Mouse (Mus musculus): ENCODE measurements at regions not wholly inside any gene's neighbourhood (a gene's known extent, or its start where the extent isn't known, plus 50 kb on each side); places are given as distances from the start of the nearest gene placed in this dataset.

GRCm38 (mm10) chr12:6211266-6211665, 835.8 kb upstream of the Klhl29 start:
- DNase-seq = no peak

- no peak for DNase-seq
Measured at GRCm38 (mm10) chr12:6189232-6189631, 813.8 kb upstream of the Klhl29 start.

DNA sequence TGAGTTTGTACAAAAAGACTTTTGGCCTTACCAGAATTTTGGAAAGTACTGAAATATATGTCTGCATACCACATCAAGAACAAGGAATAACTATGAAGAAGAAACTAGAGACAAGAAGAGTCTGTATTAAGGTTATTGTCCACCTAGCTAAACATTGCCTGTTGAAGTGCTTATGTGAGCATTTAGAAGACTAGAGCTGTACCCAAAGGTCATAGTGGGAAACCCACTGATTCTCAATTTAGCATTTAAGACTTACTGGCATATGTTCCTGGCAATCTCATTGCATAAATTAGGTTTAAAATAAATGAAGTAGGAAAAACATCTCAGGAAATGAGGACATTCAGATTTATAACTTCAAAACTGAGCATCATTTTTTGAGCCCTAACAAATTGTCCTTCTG, 793.3 kb upstream of the Klhl29 start:
- DNase-seq = no peak

DNA sequence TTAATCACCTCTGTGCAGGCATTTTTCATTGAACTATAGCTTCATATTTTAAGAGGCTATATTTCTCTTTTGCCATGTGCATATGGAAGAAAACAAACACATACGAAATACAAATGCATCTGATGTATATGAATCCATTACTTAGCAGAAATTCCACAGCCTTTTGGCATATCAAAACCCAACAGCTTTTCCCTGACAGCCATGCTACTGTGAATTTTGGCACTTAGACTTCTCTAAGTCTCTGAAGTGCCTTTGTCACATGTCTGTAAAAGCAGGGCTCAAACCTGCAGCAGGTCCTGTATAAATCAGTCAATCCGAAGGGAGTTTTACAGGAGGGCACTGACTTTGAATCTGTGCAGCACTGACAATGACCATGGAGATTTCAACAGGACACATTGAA, 778.8 kb upstream of the Klhl29 start:
- DNase-seq = no peak

GRCm38 (mm10) chr12:6151476-6151875, 776.0 kb upstream of the Klhl29 start:
- no peak for DNase-seq

DNA sequence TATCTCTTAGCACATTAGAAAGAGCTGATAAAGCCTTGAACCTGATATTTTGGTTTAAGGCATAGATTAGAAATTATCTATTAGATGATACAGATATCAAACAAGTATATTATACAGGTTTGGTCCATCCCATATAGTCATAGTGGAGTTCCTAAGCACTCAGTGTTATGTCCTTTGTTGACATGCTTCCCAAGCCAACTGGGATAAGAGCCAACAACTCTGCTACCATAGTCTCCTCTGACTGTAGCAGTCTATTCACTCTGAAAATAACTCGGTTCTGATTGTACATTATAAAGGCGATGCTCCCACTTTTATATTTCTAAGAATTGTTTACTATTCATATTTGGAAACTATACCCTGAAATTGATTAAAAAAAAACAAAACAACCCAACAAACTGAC, 757.0 kb upstream of the Klhl29 start:
- DNase-seq = peak; percentile 3 to 9

DNA sequence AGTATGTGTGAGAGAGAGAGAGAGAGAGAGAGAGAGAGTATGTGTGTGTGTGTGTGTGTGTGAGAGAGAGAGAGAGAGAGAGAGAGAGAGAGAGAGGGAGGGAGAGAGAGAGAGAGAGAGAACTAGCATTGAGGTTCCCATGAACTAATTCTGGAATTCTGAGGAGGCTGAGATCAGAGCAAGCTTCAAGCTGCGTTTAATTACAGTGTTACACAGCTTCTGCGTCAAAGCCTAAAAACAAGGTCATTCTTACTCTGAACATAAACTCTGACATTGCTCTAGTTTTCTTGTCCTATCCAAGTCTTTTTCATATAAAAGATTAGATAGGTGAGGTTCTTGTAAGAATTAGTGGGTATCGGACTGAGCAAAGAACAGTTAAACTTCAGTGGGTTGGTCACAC, 744.1 kb upstream of the Klhl29 start:
- DNase-seq = no peak

DNA sequence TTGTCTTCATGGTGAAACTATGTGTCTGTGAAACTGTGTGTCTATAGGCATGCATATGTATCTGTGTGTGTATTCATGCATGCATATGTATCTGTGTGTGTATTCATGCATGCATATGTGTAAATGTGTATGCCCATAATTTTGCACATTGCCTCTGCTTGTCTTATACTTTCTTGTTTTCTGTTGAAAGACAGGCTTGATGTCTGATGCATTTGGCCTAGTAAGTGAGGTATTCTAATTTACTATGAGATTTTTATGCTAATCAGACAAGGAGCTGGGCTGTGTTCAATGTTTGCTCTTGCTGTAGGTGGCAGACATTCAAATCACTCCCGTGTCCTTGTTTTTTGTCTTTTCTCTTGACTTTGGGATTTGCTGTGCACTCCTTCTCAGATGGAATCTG, 739.8 kb upstream of the Klhl29 start:
- no peak for DNase-seq

- no peak for DNase-seq
Measured at GRCm38 (mm10) chr12:6097295-6097694, 721.8 kb upstream of the Klhl29 start.

DNA sequence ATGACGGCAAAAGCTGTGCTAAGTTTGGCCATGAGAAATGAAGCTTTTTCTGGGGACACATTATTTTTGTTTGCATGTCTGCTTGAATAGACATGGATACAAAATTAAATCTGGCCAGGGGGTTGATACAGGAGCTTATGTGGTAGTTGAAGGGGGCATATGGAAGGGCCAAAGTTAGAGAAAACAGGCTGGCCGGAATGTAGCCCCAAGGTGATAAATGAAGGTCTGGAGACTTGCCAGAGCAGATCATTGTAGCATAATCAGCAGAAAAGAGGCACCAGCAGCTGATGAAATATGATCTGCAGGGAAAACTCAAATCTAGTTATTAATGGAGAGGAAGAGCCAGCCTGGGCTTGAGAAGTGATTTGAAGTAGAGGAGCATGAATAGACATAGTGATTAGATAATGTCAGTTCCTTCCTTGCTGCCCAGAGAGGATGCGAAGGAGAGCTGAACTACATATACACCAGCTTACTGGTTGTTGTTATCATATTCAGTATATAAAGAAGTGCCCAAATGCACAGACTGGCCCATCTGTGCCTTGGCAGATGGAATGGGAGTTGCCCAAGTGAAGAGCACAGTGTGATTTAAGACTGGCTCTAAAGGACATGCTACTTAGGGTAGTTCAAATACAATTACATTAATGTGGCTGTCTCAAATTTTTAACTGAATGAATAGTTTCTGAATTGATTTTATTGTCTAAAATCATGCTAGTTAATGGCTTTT, 712.3 kb upstream of the Klhl29 start:
- peak; percentile 37 to 48 for DNase-seq

- DNase-seq = no peak
Measured at GRCm38 (mm10) chr12:6087071-6087470, 711.6 kb upstream of the Klhl29 start.

- peak; percentile 73 to 76 for DNase-seq
Measured at GRCm38 (mm10) chr12:6046866-6047689, 671.6 kb upstream of the Klhl29 start.

DNA sequence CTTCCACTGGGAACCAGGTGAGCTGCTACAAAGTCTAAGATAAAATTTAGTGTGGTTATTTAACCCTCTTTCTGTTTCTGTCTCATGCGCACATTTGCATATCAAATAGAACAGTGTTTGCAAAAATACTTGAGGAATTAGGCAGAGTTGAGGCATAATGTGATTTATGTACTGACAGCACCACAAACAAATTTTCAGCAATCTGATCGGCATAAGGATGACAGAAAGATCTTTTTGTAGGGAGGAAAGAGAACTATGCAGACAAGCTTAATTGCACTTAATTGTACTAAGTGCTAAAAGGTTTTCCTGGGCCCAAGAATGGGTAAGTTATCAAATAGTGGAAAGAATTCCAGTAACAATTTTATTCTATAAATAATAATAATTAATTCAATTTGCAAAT, 670.6 kb upstream of the Klhl29 start:
- DNase-seq = peak in 1 of 2 experiments; percentile 7

GRCm38 (mm10) chr12:6042326-6042725, 666.8 kb upstream of the Klhl29 start:
- no peak for DNase-seq

- DNase-seq = no peak
Measured at GRCm38 (mm10) chr12:6024111-6024510, 648.6 kb upstream of the Klhl29 start.

DNA sequence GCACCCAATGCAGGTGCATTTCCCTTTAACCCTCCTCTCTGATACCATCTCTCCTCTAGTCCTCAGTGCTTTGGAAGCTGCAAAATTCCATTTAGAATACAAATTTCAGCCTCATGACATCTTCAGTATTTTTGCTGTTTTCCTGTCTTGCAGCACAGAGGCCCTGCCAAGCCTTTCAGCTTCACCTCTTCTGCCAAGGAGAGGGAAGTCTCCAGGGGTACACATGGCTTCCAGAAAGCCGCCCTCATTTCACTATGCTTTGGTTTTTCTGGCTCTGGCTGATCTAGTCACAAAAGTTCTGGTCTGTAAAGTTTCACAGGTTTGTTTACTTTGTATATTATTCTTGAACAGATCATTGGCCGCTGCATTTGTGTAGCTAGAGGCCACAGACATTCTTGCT, 647.0 kb upstream of the Klhl29 start:
- DNase-seq = no peak

- DNase-seq = peak; percentile 14 to 18
Measured at GRCm38 (mm10) chr12:6000961-6001360, 625.5 kb upstream of the Klhl29 start.

GRCm38 (mm10) chr12:5997366-5997765, 621.9 kb upstream of the Klhl29 start:
- no peak for DNase-seq

GRCm38 (mm10) chr12:5996672-5997071, 621.2 kb upstream of the Klhl29 start:
- no peak for DNase-seq

GRCm38 (mm10) chr12:5983937-5984610, 608.6 kb upstream of the Klhl29 start:
- DNase-seq = no peak

DNA sequence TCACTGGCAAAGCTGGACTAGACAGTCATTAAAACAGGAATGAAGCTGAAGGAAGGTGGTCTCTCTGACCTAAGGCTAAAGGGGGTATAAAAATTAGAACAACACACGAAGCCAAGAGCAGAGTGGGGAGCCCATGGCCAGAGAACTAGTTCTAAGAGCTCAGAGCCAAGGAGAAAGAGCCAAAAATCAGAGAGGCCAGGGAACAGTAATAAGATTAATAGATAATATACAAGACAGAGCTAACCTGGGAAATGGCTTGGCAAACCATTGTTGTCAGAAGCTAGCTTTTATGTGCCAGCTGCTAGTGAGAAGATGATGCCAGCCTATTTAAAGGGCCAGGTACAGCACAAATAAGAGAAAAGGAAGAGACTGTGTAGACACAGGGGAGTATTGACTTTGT, 606.6 kb upstream of the Klhl29 start:
- DNase-seq = no peak

DNA sequence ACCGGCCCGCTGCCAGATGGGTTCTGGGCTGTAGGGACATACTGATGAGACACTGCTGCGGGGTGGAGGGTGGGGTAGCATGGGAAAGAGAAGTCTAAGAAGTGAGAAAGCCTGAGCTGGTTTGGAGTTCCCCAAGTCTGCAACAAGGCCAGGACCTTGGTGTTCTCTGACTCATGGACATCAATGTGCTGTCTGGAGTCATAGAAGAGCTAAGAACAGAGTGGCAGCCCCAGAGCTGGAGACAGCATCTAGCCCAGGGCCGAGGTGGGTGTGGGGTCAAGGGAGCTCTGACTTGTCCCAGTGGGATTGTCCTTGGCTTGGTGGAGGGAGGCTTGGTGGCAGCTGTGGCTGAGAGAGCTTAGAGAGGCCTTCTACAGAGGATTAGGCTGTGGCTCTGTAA, 600.4 kb upstream of the Klhl29 start:
- no peak for DNase-seq

DNA sequence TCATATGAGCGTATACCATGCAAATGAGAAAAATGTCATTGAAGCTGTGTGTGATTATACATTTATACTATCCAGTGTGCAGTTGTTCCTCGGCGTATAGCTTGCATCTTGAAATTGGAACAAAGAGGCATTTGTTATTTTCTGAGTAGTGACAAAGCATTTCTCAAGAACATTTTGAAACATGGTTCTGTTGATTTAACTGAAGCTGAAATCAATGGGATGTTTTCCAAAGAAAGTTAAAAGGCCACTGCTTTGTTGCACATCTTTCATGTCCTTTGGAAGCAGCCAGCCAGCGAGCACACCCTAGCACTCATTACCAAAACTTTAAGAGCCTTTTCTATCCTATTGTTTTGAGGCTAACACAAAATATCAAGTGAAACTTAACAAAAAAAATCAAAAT, 594.1 kb upstream of the Klhl29 start:
- no peak for DNase-seq

DNA sequence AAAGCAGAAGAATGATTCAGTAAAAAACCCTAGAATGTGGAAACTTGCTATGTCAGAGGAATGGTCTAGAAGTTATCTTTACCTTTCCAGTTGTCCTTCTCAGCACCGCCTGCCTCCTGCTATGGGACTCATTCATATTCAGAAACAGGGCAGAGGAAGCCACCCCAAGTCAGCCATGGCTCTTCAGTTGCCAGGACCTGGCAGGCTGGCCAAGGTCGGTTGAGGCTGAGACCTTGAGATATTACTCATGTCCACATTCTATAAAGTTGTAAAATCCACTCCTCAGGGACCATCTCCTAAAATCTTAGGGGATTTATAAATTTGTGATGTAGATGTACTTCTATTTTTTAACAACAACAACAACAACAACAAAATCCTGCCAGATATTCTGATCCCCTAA, 580.7 kb upstream of the Klhl29 start:
- DNase-seq = no peak
